Mouse (Mus musculus): ENCODE measurements around the gene Matk. TPM values are rescaled to one million over a fixed set of nuclear protein-coding genes. Genes with fewer than 3 reads are reported as not detected.
"Not testable (repeated sequence)": the region's sequence is repeated elsewhere in the genome, so short reads cannot be mapped to it uniquely, and the experiment has no call there.

Matk gene
- polyA plus RNA-seq, 1 experiment from 2014 or later: 2.7 TPM

DNA sequence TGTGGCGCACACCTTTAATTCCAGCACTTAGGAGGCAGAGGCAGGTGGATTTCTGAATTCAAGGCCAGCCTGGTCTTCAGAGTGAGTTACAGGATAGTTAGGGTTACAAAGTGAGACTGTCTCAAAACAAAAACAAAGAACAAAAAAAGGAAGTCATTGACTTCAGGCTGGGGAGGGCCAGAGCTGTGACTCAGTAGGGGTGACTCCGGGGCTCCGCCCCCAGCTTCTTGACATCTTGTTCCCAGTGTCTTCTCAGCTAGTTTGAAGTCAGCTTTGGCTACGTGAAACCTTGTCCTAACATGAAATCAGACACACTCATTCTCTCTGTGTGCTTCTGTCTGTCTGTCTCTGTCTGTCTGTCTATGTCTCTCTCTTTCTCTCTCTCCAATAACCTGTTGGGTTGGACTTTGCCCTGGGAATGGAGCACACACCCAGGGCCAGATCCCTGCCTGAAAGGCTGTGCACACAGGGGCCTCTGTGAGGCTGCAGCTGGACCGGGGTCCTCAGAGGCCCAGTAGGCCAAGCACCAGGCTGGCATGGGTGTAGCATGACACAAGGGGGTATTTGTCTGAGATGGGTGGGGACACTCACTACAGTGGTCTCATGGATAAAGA lies 31.2 kb upstream of the Matk start:
- no peaks in the 10 kb centered on the region for H3K9me3 ChIP-seq (replicated peaks; ENCODE audit: control insufficient read depth, low read length)
- WGBS: 79% methylated on average over 5 of the region's 5 CpGs
- no peak overlapping the region for H3K9ac ChIP-seq (ENCODE audit: low read length)
- no peaks in the 10 kb centered on the region for H3K4me1 ChIP-seq (ENCODE audit: control insufficient read depth, insufficient read depth, low read length)
- no peaks in the 10 kb centered on the region for H3K27me3 ChIP-seq (ENCODE audit: control insufficient read depth, insufficient read depth, low read length)
- H3K27ac ChIP-seq (ENCODE audit: low read length): no peak overlapping the region
- H3K4me2 ChIP-seq (ENCODE audit: low read depth, low read length): no peak overlapping the region
- H3K36me3 ChIP-seq (ENCODE audit: control insufficient read depth, insufficient read depth): no peaks in the 10 kb centered on the region
- H3K4me3 ChIP-seq (ENCODE audit: low read length): no peak overlapping the region
- ATAC-seq (replicated peaks; ENCODE audit: extremely low read depth, insufficient read depth, low FRiP score): no peak

DNA sequence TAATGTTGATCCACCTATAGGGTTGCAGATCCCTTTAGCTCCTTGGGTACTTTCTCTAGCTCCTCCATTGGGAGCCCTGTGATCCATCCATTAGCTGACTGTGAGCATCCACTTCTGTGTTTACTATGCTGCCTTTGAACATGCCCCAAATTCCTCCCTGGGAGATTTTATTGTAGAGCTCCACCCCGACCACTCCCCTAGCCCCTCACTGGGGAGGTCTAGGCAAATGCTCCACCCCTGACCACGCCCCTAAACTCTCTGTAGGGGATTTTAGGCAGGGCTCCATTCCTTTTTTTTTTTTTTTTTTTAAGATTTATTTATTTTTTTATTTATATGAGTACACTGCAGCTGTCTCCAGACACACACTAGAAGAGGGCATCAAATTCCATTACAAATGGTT lies 29.0 kb upstream of the Matk start:
- H3K9me3 ChIP-seq (replicated peaks; ENCODE audit: control insufficient read depth, low read length); H3K4me3 ChIP-seq (ENCODE audit: low read length); H3K9ac ChIP-seq (ENCODE audit: low read length); ATAC-seq (replicated peaks; ENCODE audit: extremely low read depth, insufficient read depth, low FRiP score); H3K27me3 ChIP-seq (ENCODE audit: control insufficient read depth, insufficient read depth, low read length); H3K4me2 ChIP-seq (ENCODE audit: low read depth, low read length); H3K36me3 ChIP-seq (ENCODE audit: control insufficient read depth, insufficient read depth); H3K4me1 ChIP-seq (ENCODE audit: control insufficient read depth, insufficient read depth, low read length); H3K27ac ChIP-seq (ENCODE audit: low read length): not testable (repeated sequence)
- 51% methylated on average over 2 of the region's 2 CpGs for WGBS

GRCm38 (mm10) chr10:81229735-81230437 lies 22.8 kb upstream of the Matk start:
- Histone ChIP-seq H3K36me3 (ENCODE audit: control insufficient read depth, insufficient read depth) (no peaks in the 10 kb centered on the region), H3K9ac (ENCODE audit: low read length) (no peak overlapping the region), H3K27me3 (ENCODE audit: control insufficient read depth, insufficient read depth, low read length) (peaks cover 16% of the 10 kb centered on the region), H3K27ac (ENCODE audit: low read length) (no peak overlapping the region), H3K4me3 (ENCODE audit: low read length) (peak overlapping the region; percentile 22; the same call in 1 of the 2 replicates), H3K4me2 (ENCODE audit: low read depth, low read length) (peak overlapping the region; percentile 48), H3K9me3 (replicated peaks; ENCODE audit: control insufficient read depth, low read length) (no peaks in the 10 kb centered on the region), H3K4me1 (ENCODE audit: control insufficient read depth, insufficient read depth, low read length) (0 out of 2 replicates have a peak, but pooled peaks cover 12% of the 10 kb centered on the region)
- ATAC-seq (replicated peaks; ENCODE audit: extremely low read depth, insufficient read depth, low FRiP score): no peak
- 8% methylated on average over 20 of the region's 20 CpGs for WGBS

DNA sequence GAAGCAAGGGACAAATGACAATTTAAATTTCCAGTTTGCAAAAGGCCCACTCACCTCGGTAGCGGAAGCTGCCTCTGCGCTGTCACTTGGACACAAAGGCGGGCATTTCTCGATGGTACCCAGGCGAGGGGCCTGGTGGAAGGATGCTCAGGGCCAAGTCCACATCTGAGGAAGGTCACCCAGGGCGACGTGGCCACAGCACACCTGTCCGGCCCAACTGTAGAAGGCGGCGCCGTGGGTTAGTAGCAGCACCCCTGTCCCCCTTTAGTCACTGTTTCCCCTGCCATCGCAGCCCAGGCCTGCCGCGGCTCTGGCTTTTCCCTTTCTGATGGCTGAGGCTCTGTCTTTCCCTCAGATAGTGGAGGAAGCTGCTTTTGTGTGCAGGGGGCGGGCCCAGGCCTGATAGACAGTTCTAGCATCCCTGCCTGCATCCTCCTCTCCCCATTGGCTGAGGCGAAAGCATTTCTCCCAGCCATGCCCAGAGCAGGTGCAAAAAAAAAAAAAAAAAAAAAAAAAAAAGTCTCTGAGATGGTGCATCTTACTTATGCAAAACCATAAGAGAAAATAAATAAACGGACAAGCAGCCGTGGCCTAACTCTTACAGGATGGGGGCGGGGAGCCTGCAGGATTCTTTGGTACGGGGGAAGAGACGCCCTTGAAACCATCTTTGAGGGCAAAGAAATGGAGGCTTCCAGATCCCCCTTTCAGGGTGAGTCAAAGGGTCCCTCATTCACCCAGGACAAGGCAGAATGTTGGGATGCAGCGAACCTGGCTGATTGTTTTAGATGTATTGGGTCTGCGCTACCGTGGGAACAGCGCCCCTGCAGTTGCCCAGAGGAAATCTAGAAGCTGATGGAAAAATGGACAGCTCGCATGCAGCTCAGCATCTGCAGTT lies 22.1 kb upstream of the Matk start, which contains the start of gene Atcay:
Atcay (minus strand) TSS at position 396 of the 895 bp plus-strand sequence.
- peak within 1 kb of the TSS; percentile 48 for H3K4me2 ChIP-seq (ENCODE audit: low read depth, low read length)
- H3K27me3 ChIP-seq (ENCODE audit: control insufficient read depth, insufficient read depth, low read length): peaks cover 16% of the 10 kb centered on the region
- H3K4me3 ChIP-seq (ENCODE audit: low read length): peak within 1 kb of the TSS; percentile 22; the same call in 1 of the 2 replicates
- no peaks in the 10 kb centered on the region for H3K36me3 ChIP-seq (ENCODE audit: control insufficient read depth, insufficient read depth)
- H3K4me1 ChIP-seq (ENCODE audit: control insufficient read depth, insufficient read depth, low read length): 0 out of 2 replicates have a peak, but pooled peaks cover 12% of the 10 kb centered on the region
- H3K9me3 ChIP-seq (replicated peaks; ENCODE audit: control insufficient read depth, low read length): no peaks in the 10 kb centered on the region
- no peak within 1 kb of the TSS for H3K27ac ChIP-seq (ENCODE audit: low read length)
- 13% methylated on average over 27 of the region's 27 CpGs for WGBS
- ATAC-seq (replicated peaks; ENCODE audit: extremely low read depth, insufficient read depth, low FRiP score): no peak
- no peak within 1 kb of the TSS for H3K9ac ChIP-seq (ENCODE audit: low read length)

DNA sequence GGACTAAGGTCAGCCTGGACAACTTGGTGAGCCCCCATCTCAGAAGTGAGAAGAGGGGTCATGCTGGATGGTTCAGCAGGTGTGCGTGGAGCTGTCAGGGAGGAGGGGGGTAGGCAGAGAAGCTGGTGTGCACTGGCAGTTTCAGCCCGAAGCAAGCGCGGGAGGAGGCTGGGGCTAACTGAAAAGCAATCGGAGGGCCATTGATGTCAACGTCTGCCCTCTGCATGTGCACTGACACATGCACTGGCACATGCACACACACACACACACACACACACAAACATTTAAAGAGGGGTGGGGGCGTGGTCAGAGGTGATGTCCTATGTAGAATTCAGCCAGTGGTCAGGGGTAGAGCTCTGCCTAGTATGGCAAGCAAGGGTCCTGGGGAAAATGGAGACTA lies 21.3 kb upstream of the Matk start:
- no peak overlapping the region for H3K27ac ChIP-seq (ENCODE audit: low read length)
- no peak for ATAC-seq (replicated peaks; ENCODE audit: extremely low read depth, insufficient read depth, low FRiP score)
- 0 out of 2 replicates have a peak, but pooled peaks cover 12% of the 10 kb centered on the region for H3K4me1 ChIP-seq (ENCODE audit: control insufficient read depth, insufficient read depth, low read length)
- H3K27me3 ChIP-seq (ENCODE audit: control insufficient read depth, insufficient read depth, low read length): peaks cover 16% of the 10 kb centered on the region
- no peak overlapping the region for H3K4me2 ChIP-seq (ENCODE audit: low read depth, low read length)
- H3K9ac ChIP-seq (ENCODE audit: low read length): no peak overlapping the region
- H3K9me3 ChIP-seq (replicated peaks; ENCODE audit: control insufficient read depth, low read length): no peaks in the 10 kb centered on the region
- no peaks in the 10 kb centered on the region for H3K36me3 ChIP-seq (ENCODE audit: control insufficient read depth, insufficient read depth)
- no peak overlapping the region for H3K4me3 ChIP-seq (ENCODE audit: low read length)
- 51% methylated on average over 7 of the region's 7 CpGs for WGBS

DNA sequence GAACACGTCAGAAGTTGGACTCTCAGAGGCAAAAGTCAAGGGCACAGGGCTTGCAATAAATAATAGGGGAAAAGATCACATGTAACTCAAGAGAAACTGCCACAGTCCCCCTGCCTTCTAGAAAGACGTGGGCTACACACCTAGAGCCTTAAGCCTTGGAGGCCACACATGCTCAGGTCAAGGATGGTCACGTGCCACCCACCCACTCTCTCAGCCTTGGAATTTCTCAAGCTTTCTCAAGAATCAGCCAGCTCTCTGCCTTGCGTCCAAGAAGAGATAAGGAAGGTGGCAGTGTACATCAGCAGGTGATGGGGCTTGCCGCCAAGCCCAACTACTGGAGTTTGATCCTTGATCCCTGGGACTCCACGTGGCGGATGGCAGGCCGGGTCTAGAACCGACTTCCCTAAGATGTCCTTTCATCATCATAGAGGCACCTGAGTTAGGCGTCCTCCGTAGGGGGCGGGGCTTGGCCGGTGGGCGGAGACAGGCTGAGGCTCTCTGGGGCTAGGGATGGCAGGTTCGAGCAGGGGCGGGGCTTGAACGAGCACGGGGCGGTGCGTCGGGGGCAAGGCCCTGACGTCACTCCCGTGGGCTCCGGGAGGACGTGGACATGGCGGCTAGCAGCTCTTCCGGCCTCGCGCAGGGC lies 20.0 kb upstream of the Matk start, which contains the start of gene Zfr2:
Zfr2 (plus strand) TSS at position 576 of the 646 bp plus-strand sequence.
- H3K27ac ChIP-seq (ENCODE audit: low read length): 0 out of 2 replicates have a peak within 1 kb of the TSS, but pooled peaks have one; percentile 39
- peak; percentile 82 for ATAC-seq (replicated peaks; ENCODE audit: extremely low read depth, insufficient read depth, low FRiP score)

GRCm38 (mm10) chr10:81233226-81233585 lies 19.5 kb upstream of the Matk start:
- H3K27ac ChIP-seq (ENCODE audit: low read length): 0 out of 2 replicates have a peak overlapping the region, but pooled peaks have one; percentile 39
- H3K9ac ChIP-seq (ENCODE audit: low read length): peak overlapping the region; percentile 88
- H3K4me2 ChIP-seq (ENCODE audit: low read depth, low read length): peak overlapping the region; percentile 75
- H3K36me3 ChIP-seq (ENCODE audit: control insufficient read depth, insufficient read depth): no peaks in the 10 kb centered on the region
- 0 out of 2 replicates have a peak, but pooled peaks cover 12% of the 10 kb centered on the region for H3K4me1 ChIP-seq (ENCODE audit: control insufficient read depth, insufficient read depth, low read length)
- peaks cover 16% of the 10 kb centered on the region for H3K27me3 ChIP-seq (ENCODE audit: control insufficient read depth, insufficient read depth, low read length)
- H3K9me3 ChIP-seq (replicated peaks; ENCODE audit: control insufficient read depth, low read length): no peaks in the 10 kb centered on the region
- peak overlapping the region; percentile 85 for H3K4me3 ChIP-seq (ENCODE audit: low read length)
- peak; percentile 49 for ATAC-seq (replicated peaks; ENCODE audit: extremely low read depth, insufficient read depth, low FRiP score)
- under 1% methylated on average over 21 of the region's 28 CpGs for WGBS

More for the DNA sequence above, 20.0 kb upstream of the Matk start, which contains the start of gene Zfr2:
- H3K4me2 ChIP-seq (ENCODE audit: low read depth, low read length): peak within 1 kb of the TSS; percentile 75
- 7% methylated on average over 29 of the region's 29 CpGs for WGBS
- H3K27me3 ChIP-seq (ENCODE audit: control insufficient read depth, insufficient read depth, low read length): peaks cover 16% of the 10 kb centered on the region
- H3K4me1 ChIP-seq (ENCODE audit: control insufficient read depth, insufficient read depth, low read length): 0 out of 2 replicates have a peak, but pooled peaks cover 12% of the 10 kb centered on the region
- H3K36me3 ChIP-seq (ENCODE audit: control insufficient read depth, insufficient read depth): no peaks in the 10 kb centered on the region
- peak within 1 kb of the TSS; percentile 88 for H3K9ac ChIP-seq (ENCODE audit: low read length)
- H3K9me3 ChIP-seq (replicated peaks; ENCODE audit: control insufficient read depth, low read length): no peaks in the 10 kb centered on the region
- H3K4me3 ChIP-seq (ENCODE audit: low read length): peak within 1 kb of the TSS; percentile 85

- Histone ChIP-seq H3K9me3 (replicated peaks; ENCODE audit: control insufficient read depth, low read length) (no peaks in the 10 kb centered on the region), H3K27me3 (ENCODE audit: control insufficient read depth, insufficient read depth, low read length) (peaks cover 20% of the 10 kb centered on the region), H3K4me2 (ENCODE audit: low read depth, low read length) (no peak overlapping the region), H3K4me1 (ENCODE audit: control insufficient read depth, insufficient read depth, low read length) (0 out of 2 replicates have a peak, but pooled peaks cover 12% of the 10 kb centered on the region), H3K36me3 (ENCODE audit: control insufficient read depth, insufficient read depth) (no peaks in the 10 kb centered on the region), H3K9ac (ENCODE audit: low read length) (no peak overlapping the region), H3K4me3 (ENCODE audit: low read length) (no peak overlapping the region), H3K27ac (ENCODE audit: low read length) (no peak overlapping the region)
- WGBS: 72% methylated on average over 6 of the region's 6 CpGs
- no peak for ATAC-seq (replicated peaks; ENCODE audit: extremely low read depth, insufficient read depth, low FRiP score)
These were observed 18.5 kb upstream of the Matk start for GRCm38 (mm10) chr10:81234206-81234605.
